Mouse (Mus musculus): ENCODE measurements around the gene Ubac1.

The Ubac1 gene

DNA sequence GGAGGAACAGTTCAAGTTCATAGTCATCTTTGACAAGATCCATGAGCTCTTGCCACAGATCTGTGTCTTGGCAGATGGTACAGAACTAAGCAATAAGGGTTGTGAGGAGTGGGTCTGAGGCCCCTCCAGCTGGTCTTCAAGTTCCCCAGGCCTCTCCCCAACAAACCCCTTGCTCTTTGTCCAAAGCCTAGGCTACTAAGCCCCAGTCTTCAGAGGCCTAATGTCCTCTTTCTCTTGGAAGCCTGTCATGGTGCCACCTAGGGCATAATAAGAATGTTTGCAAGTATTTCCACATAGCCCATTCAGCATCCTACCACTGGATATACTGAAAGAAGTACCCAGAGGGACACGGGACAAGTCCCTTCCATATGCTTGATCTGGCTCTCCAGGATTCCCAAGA is 1.1 kb upstream of the Ubac1 start:
- DNase-seq, result no peak

DNA sequence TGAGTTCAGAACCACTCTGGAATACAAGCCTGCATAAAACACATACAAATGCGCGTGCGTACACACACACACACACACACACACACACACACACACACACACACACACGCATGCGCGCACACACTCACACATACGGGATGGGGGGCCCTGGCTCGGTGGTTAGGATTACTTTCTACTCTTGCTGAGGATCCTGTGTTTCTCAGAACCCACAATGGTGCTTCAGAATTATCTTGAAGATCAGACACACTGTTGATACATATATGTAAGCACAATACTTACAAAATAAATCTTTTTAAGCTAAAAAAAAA is 665 bp upstream of the Ubac1 start:
- DNase-seq, result no peak

DNA sequence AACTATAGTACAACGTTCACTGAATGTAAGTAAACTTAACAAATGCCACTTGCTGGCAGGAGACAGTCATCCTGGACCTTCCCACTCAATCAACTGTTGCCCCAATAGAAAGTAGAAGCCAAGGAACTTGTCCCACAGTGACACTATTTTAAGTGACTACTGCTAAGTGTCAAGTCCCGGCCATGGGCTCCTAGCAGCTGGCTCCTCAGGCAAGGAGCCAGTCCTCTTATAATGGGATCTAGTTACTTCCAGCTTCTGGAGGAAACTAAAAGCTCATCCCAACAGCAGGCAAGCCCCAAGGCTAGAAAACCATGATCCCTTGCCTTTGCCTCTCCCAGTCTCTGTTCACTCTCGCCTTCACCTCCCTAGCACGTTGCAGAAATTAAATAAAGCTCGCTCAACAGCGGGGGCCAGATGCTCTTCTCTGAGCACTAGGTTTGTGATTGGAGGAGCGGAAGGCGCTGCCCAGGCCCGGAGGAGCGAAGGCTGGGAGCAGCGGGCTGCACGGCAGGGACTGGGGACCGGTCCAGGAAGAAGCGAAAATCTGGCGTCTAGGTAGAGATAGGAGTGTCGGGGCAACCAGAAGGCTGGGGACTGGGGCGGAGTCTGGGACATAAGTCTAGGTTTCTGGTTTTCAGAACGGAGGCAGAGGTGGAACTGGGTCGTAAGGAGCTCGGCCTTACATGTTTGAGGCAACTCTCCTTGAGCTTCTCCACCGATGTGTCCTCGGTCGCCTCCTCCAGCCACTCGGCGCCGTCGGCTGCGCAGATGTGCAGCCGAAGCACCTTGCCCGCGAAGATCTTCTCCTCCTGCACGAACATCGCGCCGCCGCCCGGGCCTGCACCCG is 610 bp downstream of the Ubac1 start:
- DNase-seq, result peak in 1 of 2 experiments; percentile 27

DNA sequence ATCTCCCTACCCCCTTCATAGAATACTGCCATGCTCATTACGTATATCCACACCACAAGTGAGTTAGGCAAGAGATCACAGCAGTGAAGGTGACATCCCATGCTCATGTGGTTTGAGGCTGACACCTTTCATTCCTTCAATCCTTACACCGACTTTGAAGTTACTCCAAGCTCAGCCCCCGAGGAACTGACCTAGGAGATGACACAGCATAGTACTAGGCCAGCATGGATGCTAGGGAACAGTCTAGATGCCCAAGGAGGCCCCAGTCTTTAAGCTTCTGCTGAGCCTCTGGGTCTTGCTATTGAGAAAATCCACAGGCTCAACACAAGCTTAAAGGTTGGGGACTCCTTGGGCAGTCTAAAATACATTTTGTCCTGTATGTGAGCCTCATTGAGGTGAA is 1.6 kb downstream of the Ubac1 start:
- DNase-seq, result no peak

DNA sequence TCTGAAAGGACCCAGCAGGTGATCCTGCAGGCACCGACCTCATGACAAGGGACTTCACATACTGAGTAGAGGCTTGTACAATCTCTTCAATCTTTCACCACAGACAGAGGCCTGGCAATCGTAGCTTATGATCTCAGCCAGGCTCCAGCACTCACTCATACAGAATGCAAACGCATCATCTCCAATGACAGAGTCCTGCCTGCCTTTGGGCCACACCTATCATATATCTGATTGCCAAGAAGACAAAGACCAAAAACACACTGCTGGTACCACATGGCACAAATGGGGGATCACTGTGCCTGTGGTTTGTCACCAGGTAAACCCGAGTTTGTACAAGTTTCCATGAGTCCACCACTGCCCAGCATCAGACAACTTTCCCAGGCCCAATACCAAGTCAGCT is 4.2 kb downstream of the Ubac1 start:
- no peak for DNase-seq

DNA sequence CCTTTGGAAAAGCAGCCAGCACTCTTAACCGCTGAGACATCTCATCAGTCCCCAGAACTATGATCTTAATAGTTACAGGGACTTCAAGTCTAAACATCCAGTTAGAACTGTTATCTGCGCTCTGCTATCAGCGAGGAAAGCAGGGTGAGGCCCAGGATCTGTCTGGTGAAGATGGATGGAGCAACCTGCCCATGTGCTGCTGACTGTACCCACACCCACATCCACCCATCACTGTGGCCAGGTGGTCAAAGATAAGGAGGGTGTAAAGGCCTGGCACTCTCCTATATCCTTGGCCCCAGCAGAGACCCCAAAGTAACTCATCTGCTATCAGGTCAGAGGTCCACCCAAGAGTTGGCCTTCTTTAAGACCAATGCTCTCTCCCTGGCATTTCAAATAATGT is 7.9 kb downstream of the Ubac1 start:
- DNase-seq, result no peak

DNA sequence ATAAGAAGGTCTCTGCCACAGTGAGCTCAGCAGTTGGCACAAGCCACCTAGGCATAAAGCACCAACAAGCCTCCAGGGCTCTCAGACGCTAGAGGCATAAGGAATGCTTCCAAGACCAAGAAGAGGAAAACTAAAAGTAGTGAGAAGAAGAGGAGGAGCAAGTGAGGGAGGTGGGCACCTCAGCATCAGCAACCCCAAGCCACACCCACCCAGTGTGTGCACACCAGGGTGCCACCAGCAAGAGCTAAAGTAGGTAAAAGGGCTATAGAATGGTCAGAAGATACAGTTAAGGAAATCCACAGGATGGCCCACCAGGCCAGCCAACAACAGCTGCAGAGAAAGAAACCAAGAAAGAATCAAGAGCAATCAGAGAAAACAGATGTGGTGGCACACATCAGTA is 10.1 kb downstream of the Ubac1 start:
- no peak for DNase-seq

DNA sequence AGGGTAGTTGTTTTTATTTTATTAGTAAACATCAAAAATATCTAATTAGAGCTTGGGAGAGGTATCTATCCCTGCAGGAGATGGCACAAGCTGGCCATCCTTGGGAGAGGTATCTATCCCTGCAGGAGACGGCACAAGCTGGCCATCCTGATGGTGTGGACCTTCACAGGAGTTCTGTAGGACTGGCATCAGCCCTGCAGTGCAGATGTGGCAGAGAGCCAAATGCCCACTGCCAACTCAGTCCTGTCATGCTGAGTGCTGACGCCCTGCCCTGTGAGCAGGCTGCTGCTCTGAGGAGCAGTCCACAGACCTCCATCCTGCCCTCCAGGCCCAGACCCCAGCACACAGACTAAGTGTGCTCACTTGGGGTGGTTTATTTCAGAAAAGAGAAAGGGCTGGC is 19.5 kb downstream of the Ubac1 start:
- DNase-seq, result no peak

DNA sequence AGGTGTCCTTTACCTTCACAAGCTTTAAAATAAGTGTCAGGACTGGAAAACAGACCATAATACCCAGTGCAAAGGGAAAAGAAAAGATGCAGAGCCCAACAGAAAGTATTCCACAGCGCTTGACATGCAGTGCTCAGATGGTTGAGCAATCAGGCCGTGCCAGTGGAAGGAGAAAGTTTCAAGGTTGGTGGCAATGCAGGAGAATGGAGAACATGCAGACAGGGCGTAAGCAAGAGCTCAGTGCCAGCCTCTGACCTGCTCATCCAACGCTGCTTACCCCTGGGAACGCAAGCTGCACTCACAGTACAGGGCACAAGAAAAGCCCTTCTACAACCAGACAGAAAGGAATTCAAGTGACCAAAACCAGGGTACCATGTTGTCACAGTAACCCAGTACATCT is 20.4 kb downstream of the Ubac1 start:
- no peak for DNase-seq

DNA sequence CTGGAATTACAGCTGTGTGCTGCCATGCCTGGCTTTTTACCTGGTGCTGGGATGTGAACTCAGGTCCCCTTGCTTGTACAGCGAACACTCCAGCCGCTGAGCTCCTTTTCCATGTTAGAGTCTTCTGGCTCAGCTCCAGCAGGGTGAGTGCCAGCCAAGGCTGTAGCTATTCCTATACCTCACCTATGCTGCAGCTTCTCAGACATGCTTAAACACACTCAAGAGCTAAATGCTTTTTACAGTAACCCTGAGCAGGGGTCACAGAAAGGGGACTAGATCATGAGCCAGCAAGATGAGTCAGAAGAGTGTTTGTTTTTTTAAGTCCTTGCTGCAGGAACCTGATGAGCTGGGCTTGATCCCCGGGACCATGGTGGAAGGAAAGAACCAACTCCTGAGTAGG is 23.8 kb downstream of the Ubac1 start:
- DNase-seq, result no peak

DNA sequence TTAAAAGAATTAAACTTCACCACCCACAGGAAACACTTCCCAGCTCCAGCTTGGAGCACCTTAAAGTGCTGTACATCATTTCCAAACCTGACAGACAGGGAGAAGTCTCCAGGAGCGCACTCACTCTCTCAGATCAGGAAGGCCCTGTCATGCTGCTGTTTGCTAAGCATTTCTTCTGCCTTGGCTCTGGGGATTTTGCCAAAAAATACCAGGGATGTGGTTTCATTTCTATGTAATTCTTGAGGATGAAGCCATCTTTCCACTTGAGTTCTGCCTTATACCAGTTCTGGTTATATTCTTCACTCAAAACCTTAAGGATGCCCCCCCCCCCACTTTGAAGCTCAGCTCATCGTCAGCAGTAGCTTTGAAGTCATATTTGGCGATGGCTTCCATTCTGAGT is 26.8 kb downstream of the Ubac1 start:
- no peak for DNase-seq

DNA sequence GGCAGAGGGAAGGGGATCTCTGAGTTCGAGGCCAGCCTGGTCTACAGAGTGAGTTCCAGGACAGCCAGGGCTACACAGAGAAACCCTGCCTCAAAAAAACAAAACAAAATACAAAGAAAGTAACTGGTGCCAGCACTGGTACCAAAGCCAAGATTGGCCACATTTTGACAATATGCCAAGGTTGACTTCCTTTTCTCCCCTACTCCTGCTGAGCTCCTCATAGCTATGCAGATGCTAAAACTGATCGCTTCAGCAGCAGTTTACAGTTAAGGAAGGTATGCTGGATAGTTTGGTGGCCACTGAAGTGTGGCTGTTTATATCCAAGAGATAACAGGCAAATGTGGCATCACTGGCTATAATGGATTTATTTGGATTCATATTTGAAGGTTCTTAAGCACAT is 29.3 kb downstream of the Ubac1 start:
- no peak for DNase-seq

DNA sequence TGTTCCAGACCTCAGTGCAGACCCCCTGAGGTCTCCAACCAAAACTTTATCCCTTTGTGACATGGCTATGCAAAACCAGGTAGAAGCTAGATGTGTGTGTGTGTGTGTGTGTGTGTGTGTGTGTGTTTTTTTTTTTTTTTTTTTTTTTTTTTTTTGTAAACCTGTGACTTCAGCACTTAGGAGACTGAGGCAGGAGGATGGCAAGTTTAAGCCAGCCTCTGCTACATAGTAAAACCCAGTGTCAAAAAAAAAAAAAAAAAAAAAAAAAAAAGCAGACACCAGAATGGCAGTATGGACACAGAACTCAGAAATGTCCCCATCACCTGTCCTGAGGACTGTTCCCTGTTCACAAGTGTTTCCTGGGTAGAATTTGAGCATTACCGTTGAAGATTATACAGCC is 31.9 kb downstream of the Ubac1 start:
- DNase-seq, result no peak

DNA sequence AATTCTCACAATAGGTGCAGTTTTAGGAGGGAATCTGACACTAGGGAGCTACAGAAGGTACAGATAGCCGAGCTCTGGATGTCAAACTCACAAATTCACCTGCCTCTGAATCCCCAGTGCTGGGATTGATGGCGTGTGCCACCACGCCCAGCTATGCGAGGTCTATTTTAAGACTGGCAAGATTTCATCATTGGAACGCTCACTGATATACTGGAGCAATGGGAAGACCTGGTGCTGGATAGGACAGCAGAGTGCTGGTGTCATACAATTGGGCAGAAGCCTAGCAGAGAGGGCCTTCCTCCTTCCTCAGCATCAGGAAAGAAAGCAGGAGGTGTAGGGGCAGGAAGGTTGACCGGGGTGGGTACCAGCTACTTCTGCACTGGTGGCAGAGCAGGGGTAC is 33.7 kb downstream of the Ubac1 start:
- DNase-seq, result no peak

DNA sequence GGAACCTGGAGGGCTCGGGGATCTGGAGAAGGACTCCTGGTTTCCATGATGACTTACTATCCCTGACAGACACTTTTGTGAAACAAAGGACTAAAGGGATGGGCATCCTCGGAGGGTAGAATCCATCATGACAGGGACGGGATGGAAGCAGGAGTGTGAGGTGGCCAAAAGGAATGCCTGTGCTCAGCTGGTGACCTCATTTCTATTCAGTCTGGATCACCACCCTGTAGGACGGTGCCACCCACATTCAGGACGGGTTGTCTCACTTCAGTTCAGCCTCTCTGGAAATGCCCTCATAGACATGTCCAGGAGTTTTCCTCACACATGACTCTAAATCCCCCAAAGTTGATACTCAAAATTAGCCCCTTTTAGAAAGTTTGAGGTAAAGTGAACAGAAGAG is 34.9 kb downstream of the Ubac1 start:
- DNase-seq, result no peak

DNA sequence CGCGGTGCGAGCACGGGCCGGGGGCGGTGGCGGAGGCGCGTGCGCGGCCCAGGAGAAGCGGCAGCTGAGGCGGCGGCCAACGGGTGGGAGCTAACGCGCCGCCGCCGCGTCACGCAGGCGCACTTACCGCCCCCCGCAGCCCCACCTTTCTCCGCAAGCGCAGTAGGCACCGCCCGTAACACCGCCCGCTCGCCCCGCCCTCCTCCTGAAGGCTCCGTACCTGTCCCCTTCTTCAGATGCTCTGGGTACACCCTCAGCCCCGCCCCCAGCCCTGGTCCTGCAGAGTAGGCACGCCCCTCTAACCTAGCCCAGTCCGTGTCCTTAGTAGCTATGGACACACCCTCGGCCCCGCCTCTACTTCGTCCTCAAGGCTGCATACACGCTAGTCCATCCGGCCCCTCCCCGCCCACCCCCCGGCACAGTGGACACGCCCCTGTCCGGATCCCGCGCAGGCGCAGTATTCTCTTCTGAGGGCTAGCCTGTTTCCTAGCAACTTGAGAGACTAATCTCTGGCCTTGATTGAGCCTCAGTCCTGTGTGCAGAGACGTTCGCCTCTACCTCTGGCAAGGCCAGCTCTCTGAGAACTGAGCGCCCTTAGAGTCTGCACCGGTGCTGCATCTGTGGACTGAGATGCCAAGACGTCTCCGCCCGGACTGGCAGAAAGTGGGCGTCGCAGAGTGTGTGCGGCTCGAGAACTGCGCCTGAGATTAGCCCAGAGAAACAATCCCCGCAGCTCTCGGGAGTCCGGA is 38.2 kb downstream of the Ubac1 start, which contains the start of gene Camsap1:
Gene Camsap1 (minus strand): TSS at position 124 of the 749 bp plus-strand sequence.
- DNase-seq, result peak; percentile 100

DNA sequence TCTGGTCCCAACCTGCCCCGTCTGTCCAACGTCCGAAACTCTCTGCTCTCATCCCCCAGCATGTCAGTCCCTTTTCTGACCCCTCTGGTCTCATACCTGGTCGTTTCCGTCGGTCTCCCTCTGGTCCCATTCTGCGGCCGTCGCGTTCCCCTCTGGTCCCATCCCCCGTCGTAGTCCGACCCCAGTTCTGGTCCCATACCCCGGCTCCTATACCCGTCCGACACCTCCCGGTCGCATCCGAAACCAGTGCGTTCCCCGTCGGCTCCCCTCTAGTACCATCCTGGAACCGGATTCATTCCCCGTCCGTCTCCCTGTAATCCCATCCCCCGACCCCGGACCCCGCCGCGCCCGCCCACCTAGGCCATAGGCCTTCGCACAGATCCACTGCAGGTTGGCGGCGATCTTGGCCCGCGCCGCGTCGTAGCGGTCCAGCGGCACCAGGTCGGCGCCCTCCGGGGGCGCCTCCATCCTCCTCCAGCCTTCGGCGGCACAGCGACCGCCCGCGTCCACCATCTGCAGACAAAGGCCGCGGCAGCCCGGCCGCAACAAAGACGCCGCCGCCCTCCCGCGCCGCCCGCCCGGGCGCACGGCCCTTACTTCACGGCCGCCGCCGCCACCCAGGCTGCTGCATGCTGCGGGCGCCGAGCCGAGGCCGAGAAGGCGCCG is 39.0 kb downstream of the Ubac1 start:
- peak in 1 of 2 experiments; percentile 13 for DNase-seq

DNA sequence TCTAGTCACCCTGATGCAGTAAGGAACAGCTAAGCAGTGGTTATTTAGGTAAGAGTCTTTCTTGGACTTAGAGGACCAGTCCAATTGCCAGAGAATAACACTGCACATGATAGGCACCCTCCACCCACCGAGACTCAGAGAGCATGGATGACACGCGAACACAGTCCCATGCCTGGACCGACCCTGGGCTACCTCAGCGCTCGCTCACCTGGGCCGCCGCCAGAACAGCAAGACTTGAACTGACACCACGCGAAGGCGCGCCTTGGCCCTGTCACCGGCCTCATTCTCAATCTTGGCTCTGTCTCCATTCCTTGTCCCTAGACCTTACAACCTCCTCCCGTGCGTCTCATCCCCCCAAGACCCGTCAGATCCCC is 39.5 kb downstream of the Ubac1 start:
- DNase-seq, result peak; percentile 52 to 54

DNA sequence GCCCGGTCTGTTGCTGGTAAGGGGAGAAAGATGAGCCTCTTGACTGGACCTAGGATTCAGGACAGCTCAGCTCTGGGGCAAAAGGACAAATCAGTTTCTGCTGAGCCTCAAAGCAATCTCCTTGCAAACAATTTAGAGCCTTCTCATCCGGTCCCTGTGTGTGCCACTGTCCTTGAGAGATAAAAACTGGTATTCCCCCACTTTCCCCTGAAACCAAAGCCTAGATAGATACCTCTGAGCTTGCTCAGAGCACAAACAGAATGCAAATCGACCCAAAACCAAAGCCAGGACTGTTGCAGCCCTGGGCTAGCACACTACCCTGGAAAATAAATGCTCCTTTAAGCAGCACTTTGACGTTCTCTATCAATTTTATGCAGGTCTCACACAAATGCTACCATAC is 42.5 kb downstream of the Ubac1 start:
- DNase-seq, result no peak

DNA sequence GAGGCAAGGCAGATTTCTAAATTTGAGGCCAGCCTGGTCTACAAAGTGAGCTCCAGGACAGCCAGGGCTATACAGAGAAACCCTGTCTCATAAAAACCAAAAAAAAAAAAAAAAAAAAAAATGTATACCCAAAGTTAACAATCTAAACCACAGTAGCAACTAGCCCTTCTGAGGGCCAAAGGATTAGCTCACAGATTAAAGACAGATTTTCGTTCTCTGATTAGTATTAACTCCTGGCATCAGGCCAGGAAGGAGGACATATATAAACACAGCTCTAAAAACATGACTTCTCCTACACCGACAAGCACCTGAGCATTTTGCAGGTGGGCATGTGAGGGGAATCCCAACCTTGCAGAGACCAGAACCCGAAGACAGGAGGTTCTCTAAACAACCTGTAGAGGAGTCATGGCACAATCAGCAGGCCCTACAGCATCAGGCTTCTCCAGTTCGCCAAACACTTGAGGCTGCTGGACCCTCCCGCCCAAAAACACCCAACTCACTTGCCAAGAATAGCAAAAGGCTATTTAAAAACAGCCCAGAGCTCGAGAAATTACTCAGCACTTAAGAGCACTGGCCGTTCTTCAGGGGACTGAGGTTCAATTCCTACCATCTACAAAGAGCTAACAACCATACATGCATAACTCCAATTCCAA is 43.8 kb downstream of the Ubac1 start:
- peak; percentile 43 to 51 for DNase-seq

DNA sequence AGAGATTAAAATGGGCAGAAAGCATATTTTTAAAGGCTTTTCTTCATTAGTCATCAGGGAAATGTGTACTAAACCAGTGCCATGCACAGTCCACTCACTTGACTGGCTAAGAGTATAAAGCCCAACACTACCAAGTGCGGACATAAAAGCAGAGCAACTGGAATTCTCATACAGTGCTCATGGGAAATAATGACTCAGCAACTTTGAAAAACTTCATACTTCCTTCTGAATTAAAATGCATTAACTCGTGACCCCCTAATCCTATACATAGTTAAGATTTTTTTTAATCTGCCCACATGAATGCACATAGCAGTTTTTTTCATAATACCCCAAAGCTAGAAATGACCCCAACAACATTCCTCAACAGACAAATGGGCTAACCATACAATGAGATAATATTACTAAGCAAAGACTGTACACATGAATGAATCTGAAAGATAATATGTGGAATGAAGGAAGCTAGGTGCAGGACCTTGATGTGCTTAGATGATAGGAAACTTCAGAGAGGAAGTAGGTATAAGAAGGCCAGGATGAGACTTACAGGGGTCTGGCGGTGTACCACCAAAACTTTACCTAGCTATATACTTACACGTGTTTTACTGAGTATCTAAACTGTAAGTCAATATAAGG is 46.3 kb downstream of the Ubac1 start:
- no peak for DNase-seq

DNA sequence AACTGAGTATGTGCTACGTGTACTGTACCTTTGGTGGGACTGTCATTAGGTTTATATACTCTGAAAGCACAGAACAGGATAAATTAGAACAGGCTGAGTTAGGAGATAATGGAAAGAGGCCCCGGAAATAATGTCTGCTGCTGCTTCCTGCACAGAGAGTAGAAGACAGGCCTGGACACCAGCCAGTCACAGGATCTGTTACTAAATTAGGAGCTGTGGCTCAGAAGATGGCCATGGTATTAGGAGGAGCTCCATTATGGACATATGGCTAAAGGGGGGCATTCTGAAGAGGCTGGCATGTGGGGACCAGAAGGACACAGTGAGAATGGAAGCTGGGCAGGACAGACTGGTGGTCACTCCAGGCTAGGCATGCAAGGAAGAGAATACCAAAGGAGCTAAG is 51.1 kb downstream of the Ubac1 start:
- no peak for DNase-seq

DNA sequence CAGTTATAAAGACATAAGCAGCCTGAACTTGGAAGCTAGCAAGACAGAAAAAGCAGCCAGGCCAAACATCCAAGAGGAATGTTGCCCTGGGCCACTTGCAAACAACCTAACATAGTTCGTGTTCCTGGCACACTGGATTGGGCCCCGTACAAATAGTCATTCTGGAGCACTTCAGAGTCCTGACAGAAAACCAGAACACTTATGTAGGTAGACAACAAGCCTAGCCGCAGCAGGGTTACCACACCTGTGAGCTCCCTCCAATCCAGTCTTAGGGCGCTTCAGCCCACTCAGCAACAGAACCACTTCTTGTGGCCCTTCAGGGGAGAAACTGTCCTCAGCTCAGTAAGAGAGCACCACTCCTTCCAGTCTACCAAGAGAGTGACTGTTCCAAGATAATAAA is 52.2 kb downstream of the Ubac1 start:
- peak; percentile 82 to 85 for DNase-seq
